Mouse (Mus musculus) megakaryocyte, embryonic 14.5 days (primary cell): ENCODE data around the gene Agfg1.
"Not testable (repeated sequence)": the region's sequence is repeated elsewhere in the genome, so short reads cannot be mapped to it uniquely, and the experiment has no call there.

Experiments used
- FLI1 ChIP-seq: IDR thresholded peaks from 2 replicates; pipeline ENCODE4 v1.6.1; 2012; ENCODE audit warnings: low read length, inconsistent platforms, mixed read lengths
- GATA1 ChIP-seq: IDR thresholded peaks from 3 replicates; pipeline ENCODE4 v1.6.1; 2012; ENCODE audit warnings: mixed read lengths, low read length, inconsistent platforms, borderline replicate concordance

GRCm38 (mm10) chr1:82931326-82931725, 92.0 kb downstream of the Agfg1 start, which contains the start of gene Gm6217:
- not testable (repeated sequence) for TF ChIP-seq GATA1, FLI1
